Mouse (Mus musculus) ZHBTc4 (cell line): ENCODE data around the gene Fnbp1.

Source experiments
- DNase-seq: peaks from one replicate; pipeline ENCODE4 v3.0.0-alpha.2; 2011; ENCODE audit warnings: low read depth, low spot score

Gene Fnbp1

GRCm38 (mm10) chr2:31069114-31069445 lies 72.7 kb downstream of the Fnbp1 start:
- peak; percentile 71 for DNase-seq

- DNase-seq: peak; percentile 76
Observed at GRCm38 (mm10) chr2:31068246-31069113, 73.3 kb downstream of the Fnbp1 start.

- DNase-seq: no peak
Observed at GRCm38 (mm10) chr2:31067696-31068245, 74.0 kb downstream of the Fnbp1 start.

GRCm38 (mm10) chr2:31067059-31067595 lies 74.7 kb downstream of the Fnbp1 start:
- no peak for DNase-seq

GRCm38 (mm10) chr2:31066019-31066789 lies 75.6 kb downstream of the Fnbp1 start:
- DNase-seq: no peak

- no peak for DNase-seq
Observed at GRCm38 (mm10) chr2:31061868-31062628, 79.8 kb downstream of the Fnbp1 start.

GRCm38 (mm10) chr2:31060787-31061730 lies 80.7 kb downstream of the Fnbp1 start:
- peak; percentile 66 for DNase-seq

- peak; percentile 93 for DNase-seq
Observed at GRCm38 (mm10) chr2:31060271-31060670, 81.5 kb downstream of the Fnbp1 start.

GRCm38 (mm10) chr2:31058443-31058842 lies 83.4 kb downstream of the Fnbp1 start:
- no peak for DNase-seq

GRCm38 (mm10) chr2:31057549-31058177 lies 84.1 kb downstream of the Fnbp1 start:
- peak; percentile 43 for DNase-seq

GRCm38 (mm10) chr2:31056070-31056469 lies 85.7 kb downstream of the Fnbp1 start:
- DNase-seq: peak; percentile 69

- DNase-seq: no peak
Observed at GRCm38 (mm10) chr2:31053851-31054340, 87.9 kb downstream of the Fnbp1 start.

- DNase-seq: no peak
Observed at GRCm38 (mm10) chr2:31053426-31053825, 88.4 kb downstream of the Fnbp1 start.

GRCm38 (mm10) chr2:31052441-31052840 lies 89.4 kb downstream of the Fnbp1 start:
- DNase-seq: no peak

- no peak for DNase-seq
Observed at GRCm38 (mm10) chr2:31048037-31048436, 93.8 kb downstream of the Fnbp1 start.

- no peak for DNase-seq
Observed at GRCm38 (mm10) chr2:31043856-31044255, 98.0 kb downstream of the Fnbp1 start.

GRCm38 (mm10) chr2:31042881-31043280 lies 98.9 kb downstream of the Fnbp1 start:
- DNase-seq: peak; percentile 56

- DNase-seq: no peak
Observed at GRCm38 (mm10) chr2:31041386-31041785, 100.4 kb downstream of the Fnbp1 start.

- no peak for DNase-seq
Observed at GRCm38 (mm10) chr2:31040487-31040886, 101.3 kb downstream of the Fnbp1 start.

GRCm38 (mm10) chr2:31040043-31040442 lies 101.8 kb downstream of the Fnbp1 start:
- peak; percentile 58 for DNase-seq
